Mouse (Mus musculus) bone marrow, adult 2 months (tissue): Measurements from ENCODE around the gene Myoc.

Experiments used
- CTCF ChIP-seq: fragments of 200-500 bp; IDR thresholded peaks from 2 replicates; pipeline ENCODE4 v1.5.1; 2011; ENCODE audit warnings: low read length, control low read depth; ENCODE audit not compliant: control insufficient read depth, insufficient read depth
- POLR2A ChIP-seq: fragments of 200-500 bp; IDR thresholded peaks from 2 replicates; pipeline ENCODE4 v1.6.1; 2011; ENCODE audit warnings: low read depth, mild to moderate bottlenecking, control low read depth, low read length, borderline replicate concordance; ENCODE audit not compliant: control insufficient read depth

- no peak for TF ChIP-seq CTCF
- TF ChIP-seq POLR2A = no peak
Observed at GRCm38 (mm10) chr1:162609633-162610250, 29.2 kb upstream of the Myoc start.
